Mouse (Mus musculus) embryonic facial prominence, embryonic 10.5 days (tissue): Measurements from ENCODE around the gene Traf4. TPM values are rescaled to one million over a fixed set of nuclear protein-coding genes. Genes with fewer than 3 reads are reported as not detected.

Experiments
- DNase-seq: peaks from one replicate; pipeline ENCODE4 v3.0.0-alpha.2; 2017; ENCODE audit warnings: low spot score
- H3K27ac ChIP-seq: fragments of 300-500 bp; sonication (generic); replicated peaks from 2 replicates; pipeline ENCODE4 v1.5.1; 2016; ENCODE audit warnings: mild to moderate bottlenecking
- H3K27me3 ChIP-seq: fragments of 300-500 bp; sonication (generic); replicated peaks from 2 replicates; pipeline ENCODE4 v1.6.1; 2016; ENCODE audit warnings: low read depth, mild to moderate bottlenecking; ENCODE audit not compliant: poor library complexity, severe bottlenecking
- H3K36me3 ChIP-seq: fragments of 300-500 bp; sonication (generic); replicated peaks from 2 replicates; pipeline ENCODE4 v1.6.1; 2016; ENCODE audit warnings: mild to moderate bottlenecking, moderate library complexity
- H3K4me1 ChIP-seq: fragments of 300-500 bp; sonication (generic); 2 replicates; pipeline ENCODE4 v1.6.1; 2016
- H3K4me3 ChIP-seq: fragments of 300-500 bp; sonication (generic); 2 replicates; pipeline ENCODE4 v1.5.1; 2016; ENCODE audit warnings: mild to moderate bottlenecking, moderate library complexity
- H3K9me3 ChIP-seq: fragments of 300-500 bp; sonication (generic); 2 replicates; pipeline ENCODE4 v1.6.1; 2016; ENCODE audit warnings: mild to moderate bottlenecking
- WGBS: fragments of 180-500 bp; shearing (Covaris S2); methylation state at CpG from one replicate; pipeline ENCODE4 v1.1.7; 2016; 5-methylcytosine and 5-hydroxymethylcytosine counted together
- polyA plus RNA-seq: library from polyadenylated mRNA; unstranded; fragments of >200 nt; fragmentation: Nextera tagmentation; extraction: Ambion mirVana; gene quantifications from 2 replicates; pipeline ENCODE4 v1.2.1, GENCODE M21; 2016

Traf4 gene
- 151 and 157 TPM in 2 replicates for polyA plus RNA-seq

GRCm38 (mm10) chr11:78164924-78165760 lies at the start of gene Traf4:
TSS of gene Traf4 (minus strand) at chr11:78165589.
- WGBS: under 1% methylated on average over 78 of the region's 78 CpGs
- peak within 1 kb of the TSS; percentile 84 for H3K4me3 ChIP-seq
- peak within 1 kb of the TSS; percentile 98 for H3K27ac ChIP-seq
- peaks cover 14% of the 10 kb centered on the region for H3K27me3 ChIP-seq
- peaks cover 64% of the 10 kb centered on the region for H3K4me1 ChIP-seq
- DNase-seq: peak; percentile 93
- H3K9me3 ChIP-seq: no peaks in the 10 kb centered on the region
- peaks cover 45% of the 10 kb centered on the region for H3K36me3 ChIP-seq

- DNase-seq: no peak
- H3K36me3 ChIP-seq: peaks cover 100% of the 10 kb centered on the region
- no peaks in the 10 kb centered on the region for H3K9me3 ChIP-seq
- H3K4me3 ChIP-seq: no peak overlapping the region
- H3K27me3 ChIP-seq: no peaks in the 10 kb centered on the region
- WGBS: 95% methylated on average over 14 of the region's 14 CpGs
- H3K27ac ChIP-seq: no peak overlapping the region
- H3K4me1 ChIP-seq: no peaks in the 10 kb centered on the region
Measured at GRCm38 (mm10) chr11:78213086-78213817, 47.9 kb upstream of the Traf4 start.

GRCm38 (mm10) chr11:78211513-78211912 lies 46.1 kb upstream of the Traf4 start:
- Histone ChIP-seq H3K4me3 (no peak overlapping the region), H3K27ac (no peak overlapping the region), H3K36me3 (peaks cover 100% of the 10 kb centered on the region), H3K9me3 (no peaks in the 10 kb centered on the region), H3K4me1 (no peaks in the 10 kb centered on the region), H3K27me3 (no peaks in the 10 kb centered on the region)
- DNase-seq: no peak
- WGBS: 94% methylated on average over 5 of the region's 5 CpGs

DNA sequence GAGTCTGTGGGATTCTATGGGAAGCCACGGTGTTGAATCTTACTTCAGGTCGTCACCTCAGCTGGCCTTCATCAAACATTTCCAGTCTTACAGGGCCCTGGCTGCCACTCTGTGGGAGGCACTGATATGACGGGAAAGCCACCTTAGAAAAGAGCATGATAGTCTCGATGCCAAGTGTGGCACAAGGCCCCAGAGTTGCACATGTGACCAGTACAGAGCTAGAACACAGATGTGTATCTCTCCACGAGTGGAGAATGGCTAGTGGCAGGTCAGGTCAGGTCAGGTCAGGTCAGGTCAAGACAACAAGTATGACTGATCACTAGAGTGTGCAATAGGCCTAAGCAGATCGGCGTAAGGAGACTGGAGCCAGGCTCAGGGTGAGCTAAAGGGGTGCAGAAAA lies 45.2 kb upstream of the Traf4 start:
- no peaks in the 10 kb centered on the region for H3K9me3 ChIP-seq
- H3K4me3 ChIP-seq: no peak overlapping the region
- 71% methylated on average over 7 of the region's 7 CpGs for WGBS
- H3K27ac ChIP-seq: no peak overlapping the region
- H3K36me3 ChIP-seq: peaks cover 100% of the 10 kb centered on the region
- peaks cover 4% of the 10 kb centered on the region; the same call in 1 of the 2 replicates for H3K4me1 ChIP-seq
- DNase-seq: no peak
- no peaks in the 10 kb centered on the region for H3K27me3 ChIP-seq

GRCm38 (mm10) chr11:78209886-78210285 lies 44.5 kb upstream of the Traf4 start:
- Histone ChIP-seq H3K36me3 (peaks cover 100% of the 10 kb centered on the region), H3K27ac (no peak overlapping the region), H3K4me3 (no peak overlapping the region), H3K27me3 (no peaks in the 10 kb centered on the region), H3K9me3 (no peaks in the 10 kb centered on the region), H3K4me1 (peaks cover 5% of the 10 kb centered on the region; the same call in 1 of the 2 replicates)
- WGBS: 90% methylated on average over 6 of the region's 6 CpGs
- no peak for DNase-seq

- no peak overlapping the region for H3K27ac ChIP-seq
- no peaks in the 10 kb centered on the region for H3K9me3 ChIP-seq
- DNase-seq: no peak
- 92% methylated on average over 7 of the region's 7 CpGs for WGBS
- H3K27me3 ChIP-seq: no peaks in the 10 kb centered on the region
- H3K36me3 ChIP-seq: peaks cover 97% of the 10 kb centered on the region
- H3K4me1 ChIP-seq: peaks cover 5% of the 10 kb centered on the region; the same call in 1 of the 2 replicates
- no peak overlapping the region for H3K4me3 ChIP-seq
Measured at GRCm38 (mm10) chr11:78207190-78207589, 41.8 kb upstream of the Traf4 start.

GRCm38 (mm10) chr11:78205361-78206206 lies 40.2 kb upstream of the Traf4 start:
- Histone ChIP-seq H3K27ac (peak overlapping the region; percentile 1; the same call in 1 of the 2 replicates), H3K4me3 (peak overlapping the region; percentile 12; the same call in 1 of the 2 replicates), H3K9me3 (no peaks in the 10 kb centered on the region), H3K36me3 (peaks cover 81% of the 10 kb centered on the region), H3K27me3 (no peaks in the 10 kb centered on the region), H3K4me1 (peaks cover 5% of the 10 kb centered on the region; the same call in 1 of the 2 replicates)
- WGBS: 84% methylated on average over 13 of the region's 13 CpGs
- no peak for DNase-seq

- Histone ChIP-seq H3K4me3 (no peak overlapping the region), H3K4me1 (peaks cover 5% of the 10 kb centered on the region; the same call in 1 of the 2 replicates), H3K27me3 (no peaks in the 10 kb centered on the region), H3K36me3 (peaks cover 68% of the 10 kb centered on the region), H3K9me3 (no peaks in the 10 kb centered on the region), H3K27ac (no peak overlapping the region)
- WGBS: 87% methylated on average over 6 of the region's 6 CpGs
- DNase-seq: no peak
Measured at GRCm38 (mm10) chr11:78204287-78204686, 38.9 kb upstream of the Traf4 start.

- Histone ChIP-seq H3K4me3 (no peak overlapping the region), H3K9me3 (no peaks in the 10 kb centered on the region), H3K4me1 (peaks cover 5% of the 10 kb centered on the region; the same call in 1 of the 2 replicates), H3K36me3 (peaks cover 49% of the 10 kb centered on the region), H3K27me3 (no peaks in the 10 kb centered on the region), H3K27ac (no peak overlapping the region)
- WGBS: 95% methylated on average over 3 of the region's 3 CpGs
- DNase-seq: no peak
Measured at GRCm38 (mm10) chr11:78202372-78202771, 37.0 kb upstream of the Traf4 start.

GRCm38 (mm10) chr11:78195101-78195863 lies 29.9 kb upstream of the Traf4 start:
- H3K36me3 ChIP-seq: peaks cover 38% of the 10 kb centered on the region
- WGBS: 57% methylated on average over 23 of the region's 23 CpGs
- H3K27me3 ChIP-seq: no peaks in the 10 kb centered on the region
- H3K9me3 ChIP-seq: 0 out of 2 replicates have a peak, but pooled peaks cover 3% of the 10 kb centered on the region
- H3K27ac ChIP-seq: peak overlapping the region; percentile 60
- peaks cover 19% of the 10 kb centered on the region for H3K4me1 ChIP-seq
- peak overlapping the region; percentile 58 for H3K4me3 ChIP-seq
- no peak for DNase-seq

GRCm38 (mm10) chr11:78194411-78195100 lies 29.2 kb upstream of the Traf4 start:
- Histone ChIP-seq H3K27me3 (no peaks in the 10 kb centered on the region), H3K36me3 (peaks cover 40% of the 10 kb centered on the region), H3K9me3 (0 out of 2 replicates have a peak, but pooled peaks cover 3% of the 10 kb centered on the region), H3K4me1 (peaks cover 27% of the 10 kb centered on the region), H3K27ac (peak overlapping the region; percentile 60), H3K4me3 (peak overlapping the region; percentile 58)
- 3% methylated on average over 30 of the region's 30 CpGs for WGBS
- DNase-seq: peak; percentile 83
